Mouse (Mus musculus): ENCODE results near the gene Slc44a4. TPM values are rescaled to one million over a fixed set of nuclear protein-coding genes. Genes with fewer than 3 reads are reported as not detected.

Slc44a4 gene
- total and polyA plus RNA-seq, 3 experiments: 1.1 TPM; not detected in 2

DNA sequence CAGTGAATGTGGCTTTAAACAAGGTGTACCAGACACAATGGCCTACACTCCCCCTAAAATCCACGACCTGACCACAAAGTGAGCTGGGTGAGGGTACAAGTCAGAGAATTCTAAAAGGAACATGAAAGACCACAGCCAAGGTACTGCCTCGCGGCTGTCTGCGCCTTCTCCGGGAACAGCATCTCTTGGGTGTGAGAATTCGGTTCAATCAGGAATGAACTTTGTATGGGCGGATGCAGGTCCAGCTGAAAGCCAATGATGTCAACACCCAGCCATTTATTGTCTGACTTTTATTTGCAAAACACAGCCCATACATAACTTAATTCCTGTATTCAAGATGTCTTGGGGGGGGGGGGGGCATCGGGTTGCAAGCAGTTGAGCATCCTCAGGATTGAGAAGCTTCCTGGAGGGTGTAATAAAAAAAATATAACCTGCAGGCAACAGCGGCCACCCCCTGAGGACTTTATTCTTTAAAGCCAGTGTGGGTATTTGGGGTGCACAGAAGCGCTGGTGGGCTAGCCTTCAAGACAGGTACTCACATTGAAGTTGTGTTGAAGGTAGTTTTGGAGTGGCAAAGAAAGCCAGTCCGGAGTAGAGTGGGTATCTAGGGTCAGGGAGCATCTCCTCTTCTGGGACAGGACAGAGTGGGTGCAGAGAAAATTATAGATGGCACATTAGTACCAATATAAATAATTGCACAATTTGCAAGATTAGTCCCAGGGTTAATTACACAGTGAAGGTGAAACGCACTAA lies 21.0 kb upstream of the Slc44a4 start:
- peak overlapping the region; percentile 64; the same call in 1 of the 2 replicates for H3K4me3 ChIP-seq

DNA sequence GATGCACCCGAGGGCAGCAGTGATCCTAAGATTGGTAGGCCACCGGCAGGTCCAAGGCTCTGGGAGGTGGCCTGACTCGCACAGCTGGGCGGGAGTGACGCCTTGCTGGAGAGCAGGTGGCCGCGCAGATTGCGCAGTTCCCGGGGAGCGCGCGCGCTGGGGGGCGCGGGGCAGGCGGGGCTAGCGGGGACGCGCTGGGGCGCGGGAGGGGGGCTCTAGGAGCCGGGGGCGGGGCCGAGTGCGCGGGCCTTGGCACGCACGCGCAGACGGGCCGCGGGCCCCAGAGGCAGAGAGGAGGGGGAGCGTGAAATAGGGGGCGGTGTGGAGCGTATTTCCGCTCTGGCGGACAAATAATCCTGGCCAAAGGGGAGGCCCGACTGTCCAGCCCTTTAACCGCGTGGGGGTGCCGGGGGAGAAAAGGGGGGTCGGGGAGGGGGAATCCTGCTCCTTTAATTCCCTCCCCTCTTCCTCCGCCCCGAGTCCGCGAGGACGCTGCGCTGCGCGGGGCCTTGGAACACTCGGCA lies 20.1 kb upstream of the Slc44a4 start:
- intact Hi-C loops (cut with DNase I): loop anchor here (5.0 kb wide), 1 partner anchor 37 kb away; no protein-coding TSS in a partner anchor
- Histone ChIP-seq H3K4me1 (ENCODE audit: control insufficient read depth, insufficient read depth, low read length) (peaks cover 5% of the 10 kb centered on the region), H3K4me3 (peak overlapping the region; percentile 64), H3K27me3 (ENCODE audit: control insufficient read depth, insufficient read depth, low read length) (no peaks in the 10 kb centered on the region), H3K79me2 (replicated peaks; ENCODE audit: control insufficient read depth, insufficient read depth, low read length) (no peaks in the 10 kb centered on the region), H3K36me3 (ENCODE audit: control insufficient read depth, insufficient read depth, low read length) (no peaks in the 10 kb centered on the region), H3K27ac (peak overlapping the region; percentile 82), H3K9ac (ENCODE audit: low read depth, low read length) (peak overlapping the region; percentile 89)
- TF ChIP-seq CTCF (IDR thresholded peaks at IDR 0.05) (peak; percentile 27), EP300 (IDR thresholded peaks at IDR 0.05; ENCODE audit: insufficient read depth, low read depth, low read length) (0 out of 2 replicates have a peak, but pooled peaks have one; percentile 32), POLR2A (IDR thresholded peaks at IDR 0.05; ENCODE audit: insufficient read depth, low read depth, low read length) (peak; percentile 86)
- 2% methylated on average over 43 of the region's 51 CpGs for WGBS
- DNase-seq: peak; percentile 95 to 96

More for the DNA sequence above, 21.0 kb upstream of the Slc44a4 start:
- H3K27ac ChIP-seq: peak overlapping the region; percentile 82
- no peak for TF ChIP-seq CTCF (IDR thresholded peaks at IDR 0.05)
- TF ChIP-seq EP300 (IDR thresholded peaks at IDR 0.05; ENCODE audit: insufficient read depth, low read depth, low read length): no peak
- no peak for TF ChIP-seq POLR2A (IDR thresholded peaks at IDR 0.05; ENCODE audit: insufficient read depth, low read depth, low read length)
- no peak overlapping the region for H3K9ac ChIP-seq (ENCODE audit: low read depth, low read length)
- DNase-seq: no peak
- no peaks in the 10 kb centered on the region for H3K36me3 ChIP-seq (ENCODE audit: control insufficient read depth, insufficient read depth, low read length)
- H3K4me1 ChIP-seq (ENCODE audit: control insufficient read depth, insufficient read depth, low read length): peaks cover 5% of the 10 kb centered on the region
- WGBS: 77% methylated on average over 12 of the region's 12 CpGs
- no peaks in the 10 kb centered on the region for H3K79me2 ChIP-seq (replicated peaks; ENCODE audit: control insufficient read depth, insufficient read depth, low read length)
- intact Hi-C loops (cut with DNase I): loop anchor here (2.0 to 5.0 kb wide), 2 partner anchors 36 to 38 kb away; partner anchors contain the start of gene Neu1
- no peaks in the 10 kb centered on the region for H3K27me3 ChIP-seq (ENCODE audit: control insufficient read depth, insufficient read depth, low read length)

GRCm38 (mm10) chr17:34894801-34895530 lies 19.3 kb upstream of the Slc44a4 start:
- 12% methylated on average over 48 of the region's 51 CpGs for WGBS
- TF ChIP-seq CTCF (IDR thresholded peaks at IDR 0.05) (no peak), POLR2A (IDR thresholded peaks at IDR 0.05; ENCODE audit: insufficient read depth, low read depth, low read length) (no peak), EP300 (IDR thresholded peaks at IDR 0.05; ENCODE audit: insufficient read depth, low read depth, low read length) (no peak)
- H3K36me3 ChIP-seq (ENCODE audit: control insufficient read depth, insufficient read depth, low read length): no peaks in the 10 kb centered on the region
- peak overlapping the region; percentile 89 for H3K9ac ChIP-seq (ENCODE audit: low read depth, low read length)
- H3K4me3 ChIP-seq: peak overlapping the region; percentile 64
- no peaks in the 10 kb centered on the region for H3K27me3 ChIP-seq (ENCODE audit: control insufficient read depth, insufficient read depth, low read length)
- peak overlapping the region; percentile 82 for H3K27ac ChIP-seq
- H3K4me1 ChIP-seq (ENCODE audit: control insufficient read depth, insufficient read depth, low read length): peaks cover 5% of the 10 kb centered on the region
- DNase-seq: peak; percentile 66 to 76
- intact Hi-C loops (cut with DNase I): loop anchor here (5.0 kb wide), 1 partner anchor 38 kb away; no protein-coding TSS in a partner anchor
- no peaks in the 10 kb centered on the region for H3K79me2 ChIP-seq (replicated peaks; ENCODE audit: control insufficient read depth, insufficient read depth, low read length)

DNA sequence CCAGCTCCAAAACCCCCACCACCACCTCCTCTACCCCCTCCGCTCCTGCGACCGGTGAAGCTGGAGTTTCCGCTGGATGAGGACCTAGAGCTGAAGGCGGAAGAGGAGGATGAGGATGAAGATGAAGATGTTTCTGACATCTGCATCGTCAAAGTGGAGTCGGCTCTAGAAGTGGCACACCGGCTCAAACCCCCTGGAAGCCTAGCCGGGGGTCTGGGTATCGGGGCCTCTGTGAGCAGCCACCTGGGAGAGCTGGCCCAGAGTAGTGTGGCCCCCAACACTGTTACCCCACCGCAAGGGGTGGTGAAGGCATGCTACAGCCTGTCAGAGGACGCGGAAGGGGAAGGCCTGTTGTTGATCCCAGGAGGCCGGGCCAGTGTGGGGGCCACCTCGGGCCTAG lies 18.5 kb upstream of the Slc44a4 start:
- WGBS: 95% methylated on average over 15 of the region's 15 CpGs
- Histone ChIP-seq H3K4me1 (ENCODE audit: control insufficient read depth, insufficient read depth, low read length) (peaks cover 5% of the 10 kb centered on the region), H3K79me2 (replicated peaks; ENCODE audit: control insufficient read depth, insufficient read depth, low read length) (no peaks in the 10 kb centered on the region), H3K9ac (ENCODE audit: low read depth, low read length) (no peak overlapping the region), H3K27ac (no peak overlapping the region), H3K4me3 (no peak overlapping the region), H3K27me3 (ENCODE audit: control insufficient read depth, insufficient read depth, low read length) (no peaks in the 10 kb centered on the region), H3K36me3 (ENCODE audit: control insufficient read depth, insufficient read depth, low read length) (no peaks in the 10 kb centered on the region)
- TF ChIP-seq POLR2A (IDR thresholded peaks at IDR 0.05; ENCODE audit: insufficient read depth, low read depth, low read length): no peak
- TF ChIP-seq EP300 (IDR thresholded peaks at IDR 0.05; ENCODE audit: insufficient read depth, low read depth, low read length): no peak
- TF ChIP-seq CTCF (IDR thresholded peaks at IDR 0.05): no peak
- intact Hi-C loops (cut with DNase I): no loop called here
- DNase-seq: no peak

GRCm38 (mm10) chr17:34896366-34896765 lies 17.9 kb upstream of the Slc44a4 start:
- intact Hi-C loops (cut with DNase I): no loop called here
- Histone ChIP-seq H3K4me3 (no peak overlapping the region), H3K4me1 (ENCODE audit: control insufficient read depth, insufficient read depth, low read length) (peaks cover 5% of the 10 kb centered on the region)

More at GRCm38 (mm10) chr17:34896366-34896765, 17.9 kb upstream of the Slc44a4 start:
- H3K79me2 ChIP-seq (replicated peaks; ENCODE audit: control insufficient read depth, insufficient read depth, low read length): no peaks in the 10 kb centered on the region
- WGBS: 84% methylated on average over 17 of the region's 17 CpGs
- DNase-seq: peak in 1 of 2 experiments; percentile 21
- no peaks in the 10 kb centered on the region for H3K27me3 ChIP-seq (ENCODE audit: control insufficient read depth, insufficient read depth, low read length)
- TF ChIP-seq POLR2A (IDR thresholded peaks at IDR 0.05; ENCODE audit: insufficient read depth, low read depth, low read length) (no peak), EP300 (IDR thresholded peaks at IDR 0.05; ENCODE audit: insufficient read depth, low read depth, low read length) (no peak), CTCF (IDR thresholded peaks at IDR 0.05) (no peak)
- no peak overlapping the region for H3K27ac ChIP-seq
- no peaks in the 10 kb centered on the region for H3K36me3 ChIP-seq (ENCODE audit: control insufficient read depth, insufficient read depth, low read length)
- no peak overlapping the region for H3K9ac ChIP-seq (ENCODE audit: low read depth, low read length)

All from heart, adult 2 months (tissue).